Mouse (Mus musculus): ENCODE results near the gene Baiap2l1.

DNA sequence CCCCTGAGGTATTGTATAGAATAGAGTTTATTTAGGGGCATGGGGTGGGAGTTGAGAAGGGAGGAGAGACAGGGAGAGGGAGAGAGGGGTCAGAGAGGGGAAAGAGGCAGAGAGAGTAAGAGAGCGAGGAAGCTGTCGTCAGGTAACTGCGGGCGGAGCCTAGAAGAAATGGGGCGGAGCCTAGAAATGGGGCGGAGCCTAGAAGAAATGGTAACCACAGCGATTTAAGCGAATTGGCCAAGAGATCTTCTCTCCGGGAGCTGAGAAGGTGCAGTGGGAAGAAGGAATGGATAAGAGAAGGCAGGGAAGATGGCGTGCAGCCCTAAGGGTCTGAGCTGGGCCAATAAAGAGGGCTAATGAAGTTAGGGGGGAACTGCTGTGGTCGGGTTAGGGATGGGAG lies 131.7 kb downstream of the Baiap2l1 start:
- TF ChIP-seq CTCF (IDR thresholded peaks at IDR 0.05), result no peak
- no peak for TF ChIP-seq EP300 (IDR thresholded peaks at IDR 0.05; ENCODE audit: insufficient read depth, low read depth, low read length)

Measured in heart, adult 2 months (tissue).